Mouse (Mus musculus) testis, adult 2 months (tissue): Measurements from ENCODE around the gene Synpo2. TPM values are rescaled to one million over a fixed set of nuclear protein-coding genes. Genes with fewer than 3 reads are reported as not detected.

ENCODE experiments used
- H3K27ac ChIP-seq: fragments of 200-500 bp; 2 replicates; pipeline ENCODE4 v1.5.1; 2012; ENCODE audit warnings: low read depth, low read length; ENCODE audit not compliant: control insufficient read depth, insufficient read depth
- H3K27me3 ChIP-seq: fragments of 200-500 bp; 2 replicates; pipeline ENCODE4 v1.6.1; 2012; ENCODE audit warnings: mild to moderate bottlenecking, low read length, moderate library complexity; ENCODE audit not compliant: control insufficient read depth, insufficient read depth
- H3K36me3 ChIP-seq: fragments of 200-500 bp; 2 replicates; pipeline ENCODE4 v1.6.1; 2012; ENCODE audit warnings: mild to moderate bottlenecking, low read length; ENCODE audit not compliant: control insufficient read depth, insufficient read depth
- H3K4me1 ChIP-seq: fragments of 200-500 bp; 2 replicates; pipeline ENCODE4 v1.6.1; 2012; ENCODE audit warnings: low read length; ENCODE audit not compliant: control insufficient read depth, insufficient read depth
- H3K4me3 ChIP-seq: fragments of 200-500 bp; 2 replicates; pipeline ENCODE4 v1.5.1; 2012; ENCODE audit warnings: low read depth, mild to moderate bottlenecking, low read length, moderate library complexity, mixed read lengths; ENCODE audit not compliant: control insufficient read depth
- CTCF ChIP-seq: fragments of 200-500 bp; IDR thresholded peaks from 2 replicates; pipeline ENCODE4 v1.5.1; 2012; ENCODE audit warnings: low read depth, mild to moderate bottlenecking, inconsistent platforms, low read length, moderate library complexity; ENCODE audit not compliant: control insufficient read depth, insufficient read depth, insufficient replicate concordance
- POLR2A ChIP-seq: fragments of 200-500 bp; IDR thresholded peaks from 2 replicates; pipeline ENCODE4 v1.6.1; 2012; ENCODE audit warnings: low read depth, mild to moderate bottlenecking, inconsistent platforms, low read length, moderate library complexity; ENCODE audit not compliant: control insufficient read depth
- polyA plus RNA-seq: library from polyadenylated mRNA; depleted of rRNA; stranded (reverse); fragments of >200 nt; gene quantifications from 2 replicates; pipeline ENCODE4 v1.2.3, GENCODE M21; 2012

The Synpo2 gene
- polyA plus RNA-seq, 1 experiment = 0.73 TPM

- Histone ChIP-seq H3K4me1 (0 out of 2 replicates have a peak, but pooled peaks cover 2% of the 10 kb centered on the region), H3K36me3 (no peaks in the 10 kb centered on the region), H3K27ac (no peak overlapping the region), H3K27me3 (no peaks in the 10 kb centered on the region), H3K4me3 (no peak overlapping the region)
- no peak for TF ChIP-seq POLR2A
- no peak for TF ChIP-seq CTCF
Measured at GRCm38 (mm10) chr3:123066836-123067235, 169.1 kb downstream of the Synpo2 start.

- Histone ChIP-seq H3K27ac (no peak overlapping the region), H3K4me3 (no peak overlapping the region)
Measured at GRCm38 (mm10) chr3:123065466-123065865, 170.5 kb downstream of the Synpo2 start.

GRCm38 (mm10) chr3:123064186-123064585 lies 171.8 kb downstream of the Synpo2 start:
- Histone ChIP-seq H3K4me3 (no peak overlapping the region), H3K4me1 (no peaks in the 10 kb centered on the region), H3K27me3 (no peaks in the 10 kb centered on the region), H3K36me3 (no peaks in the 10 kb centered on the region), H3K27ac (no peak overlapping the region)
- TF ChIP-seq POLR2A (no peak), CTCF (no peak)

More at GRCm38 (mm10) chr3:123065466-123065865, 170.5 kb downstream of the Synpo2 start:
- TF ChIP-seq POLR2A (no peak), CTCF (no peak)
- Histone ChIP-seq H3K27me3 (no peaks in the 10 kb centered on the region), H3K36me3 (no peaks in the 10 kb centered on the region), H3K4me1 (no peaks in the 10 kb centered on the region)

- peak overlapping the region; percentile 3; the same call in 1 of the 2 replicates for H3K27ac ChIP-seq
- TF ChIP-seq POLR2A (no peak), CTCF (no peak)
- no peaks in the 10 kb centered on the region for H3K4me1 ChIP-seq
- H3K27me3 ChIP-seq = no peaks in the 10 kb centered on the region
- H3K4me3 ChIP-seq = no peak overlapping the region
- no peaks in the 10 kb centered on the region for H3K36me3 ChIP-seq
Measured at GRCm38 (mm10) chr3:123061931-123062330, 174.0 kb downstream of the Synpo2 start.

- Histone ChIP-seq H3K27me3 (no peaks in the 10 kb centered on the region), H3K4me3 (no peak overlapping the region), H3K4me1 (no peaks in the 10 kb centered on the region), H3K27ac (no peak overlapping the region), H3K36me3 (no peaks in the 10 kb centered on the region)
- TF ChIP-seq POLR2A (no peak), CTCF (no peak)
Measured at GRCm38 (mm10) chr3:123058832-123059231, 177.1 kb downstream of the Synpo2 start.

- no peaks in the 10 kb centered on the region for H3K27me3 ChIP-seq
- H3K4me3 ChIP-seq = no peak overlapping the region
- H3K36me3 ChIP-seq = no peaks in the 10 kb centered on the region
- TF ChIP-seq POLR2A = no peak
- no peak for TF ChIP-seq CTCF
- H3K4me1 ChIP-seq = no peaks in the 10 kb centered on the region
- H3K27ac ChIP-seq = no peak overlapping the region
Measured at GRCm38 (mm10) chr3:123054178-123054577, 181.8 kb downstream of the Synpo2 start.

GRCm38 (mm10) chr3:123053192-123053938 lies 182.6 kb downstream of the Synpo2 start:
- Histone ChIP-seq H3K4me3 (no peak overlapping the region), H3K27me3 (no peaks in the 10 kb centered on the region), H3K4me1 (no peaks in the 10 kb centered on the region), H3K36me3 (no peaks in the 10 kb centered on the region), H3K27ac (no peak overlapping the region)
- TF ChIP-seq POLR2A (no peak), CTCF (no peak)
